Mouse (Mus musculus): ENCODE results near the gene Elovl4. TPM values are rescaled to one million over a fixed set of nuclear protein-coding genes. Genes with fewer than 3 reads are reported as not detected.

Gene Elovl4
- polyA plus RNA-seq (2016; fragmentation: Nextera tagmentation; extraction: Ambion mirVana) = 22.2 and 22.9 TPM in 2 replicates

GRCm38 (mm10) chr9:83805977-83806815, at the start of gene Elovl4:
Gene Elovl4 (minus strand): TSS chr9:83806277.
- peaks cover 26% of the 10 kb centered on the region for H3K4me1 ChIP-seq
- 2% methylated on average over 71 of the region's 71 CpGs for WGBS
- H3K27ac ChIP-seq (replicated peaks) = peak within 1 kb of the TSS; percentile 81

GRCm38 (mm10) chr9:83852464-83852863, 46.4 kb upstream of the Elovl4 start:
- H3K4me1 ChIP-seq = no peaks in the 10 kb centered on the region
- 91% methylated on average over 3 of the region's 3 CpGs for WGBS
- H3K9me3 ChIP-seq = no peaks in the 10 kb centered on the region
- no peaks in the 10 kb centered on the region for H3K27me3 ChIP-seq (replicated peaks; ENCODE audit: low read depth, poor library complexity, severe bottlenecking)
- H3K4me3 ChIP-seq = no peak overlapping the region
- no peak overlapping the region for H3K27ac ChIP-seq (replicated peaks)
- H3K36me3 ChIP-seq (replicated peaks) = peaks cover 91% of the 10 kb centered on the region
- DNase-seq (ENCODE audit: low spot score) = no peak

More at GRCm38 (mm10) chr9:83805977-83806815, at the start of gene Elovl4:
- peaks cover 33% of the 10 kb centered on the region for H3K27me3 ChIP-seq (replicated peaks; ENCODE audit: low read depth, poor library complexity, severe bottlenecking)
- H3K36me3 ChIP-seq (replicated peaks) = no peaks in the 10 kb centered on the region
- no peaks in the 10 kb centered on the region for H3K9me3 ChIP-seq
- peak within 1 kb of the TSS; percentile 81 for H3K4me3 ChIP-seq
- DNase-seq (ENCODE audit: low spot score) = peak; percentile 84

- DNase-seq (ENCODE audit: low spot score) = no peak
- Histone ChIP-seq H3K36me3 (replicated peaks) (peaks cover 20% of the 10 kb centered on the region), H3K4me3 (peak overlapping the region; percentile 79), H3K4me1 (peaks cover 17% of the 10 kb centered on the region), H3K27ac (replicated peaks) (peak overlapping the region; percentile 95), H3K9me3 (no peaks in the 10 kb centered on the region), H3K27me3 (replicated peaks; ENCODE audit: low read depth, poor library complexity, severe bottlenecking) (no peaks in the 10 kb centered on the region)
- 2% methylated on average over 27 of the region's 27 CpGs for WGBS
Measured at GRCm38 (mm10) chr9:83834748-83835313, 28.8 kb upstream of the Elovl4 start.

DNA sequence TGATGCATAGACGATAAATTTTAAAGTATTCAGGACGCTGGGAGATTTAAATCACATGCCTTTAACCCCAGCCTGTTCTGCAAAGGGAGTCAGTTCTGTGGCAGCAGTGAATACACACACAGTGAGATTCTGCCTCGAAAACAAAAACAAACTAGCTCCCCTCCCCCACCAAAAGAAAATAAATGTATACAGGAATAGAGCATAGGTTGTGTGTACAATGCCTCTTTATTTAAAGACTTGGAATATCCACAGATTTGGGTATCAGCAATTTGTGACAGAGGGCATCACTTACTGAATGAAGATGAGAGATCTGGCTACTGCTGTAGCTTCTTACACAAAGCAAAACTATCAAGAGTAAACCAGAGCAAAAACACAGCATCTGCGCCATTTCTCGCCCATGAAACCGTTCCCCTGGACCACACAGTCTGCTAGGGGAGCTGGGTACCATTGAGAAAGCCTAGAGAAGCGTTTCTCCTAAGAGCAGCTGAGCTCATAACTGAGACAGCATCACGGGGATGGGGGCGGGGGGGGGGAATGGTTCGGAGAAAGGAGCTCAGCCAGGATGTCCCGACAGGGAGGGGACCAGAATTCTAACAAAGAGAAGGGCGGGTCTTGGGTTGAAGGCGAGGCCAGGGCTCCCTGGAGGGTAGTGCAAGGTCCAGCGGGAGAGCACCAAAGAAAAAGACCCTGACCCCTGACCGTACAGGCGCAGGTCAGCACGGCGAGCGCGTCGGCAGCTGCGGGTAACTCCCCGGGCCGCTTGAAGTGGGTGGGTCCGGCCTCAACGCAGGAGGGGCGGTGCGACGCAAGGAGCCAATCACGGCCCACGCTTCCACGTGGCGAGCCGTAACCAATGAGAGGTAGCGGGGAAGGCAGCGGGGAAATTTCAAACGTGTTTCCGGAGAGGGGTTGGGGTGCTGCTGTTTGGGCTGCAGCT, 28.0 kb upstream of the Elovl4 start, which contains the start of gene Ttk:
Gene Ttk (plus strand): TSS at position 879 of the 937 bp plus-strand sequence.
- H3K27me3 ChIP-seq (replicated peaks; ENCODE audit: low read depth, poor library complexity, severe bottlenecking) = no peaks in the 10 kb centered on the region
- H3K36me3 ChIP-seq (replicated peaks) = peaks cover 15% of the 10 kb centered on the region
- peak; percentile 96 for DNase-seq (ENCODE audit: low spot score)
- H3K4me1 ChIP-seq = peaks cover 17% of the 10 kb centered on the region
- H3K4me3 ChIP-seq = peak within 1 kb of the TSS; percentile 79
- peak within 1 kb of the TSS; percentile 95 for H3K27ac ChIP-seq (replicated peaks)
- no peaks in the 10 kb centered on the region for H3K9me3 ChIP-seq
- WGBS = under 1% methylated on average over 38 of the region's 38 CpGs

DNA sequence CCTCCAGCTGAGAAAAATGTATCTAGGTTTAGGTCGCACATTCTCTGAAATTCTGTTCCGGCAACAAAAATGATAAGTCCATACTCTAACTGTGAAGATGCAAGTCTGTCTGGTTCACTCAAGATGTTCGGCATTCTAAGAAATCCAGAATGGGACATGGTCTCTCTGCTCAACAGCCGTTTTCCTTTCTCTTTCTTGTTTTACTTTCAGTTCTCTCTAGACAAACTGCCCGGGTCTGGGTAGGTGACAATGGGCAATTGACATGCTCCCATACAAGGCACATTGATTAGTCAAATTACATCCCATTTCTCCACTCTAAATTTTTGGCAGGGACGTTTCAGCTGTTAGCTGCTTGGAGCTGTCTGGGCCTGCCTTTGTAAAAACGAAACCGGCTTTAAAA, 25.1 kb upstream of the Elovl4 start:
- Histone ChIP-seq H3K36me3 (replicated peaks) (peaks cover 1% of the 10 kb centered on the region), H3K4me3 (no peak overlapping the region), H3K27ac (replicated peaks) (no peak overlapping the region), H3K27me3 (replicated peaks; ENCODE audit: low read depth, poor library complexity, severe bottlenecking) (no peaks in the 10 kb centered on the region), H3K4me1 (peaks cover 17% of the 10 kb centered on the region), H3K9me3 (no peaks in the 10 kb centered on the region)
- 77% methylated on average over 8 of the region's 8 CpGs for WGBS
- DNase-seq (ENCODE audit: low spot score) = no peak

DNA sequence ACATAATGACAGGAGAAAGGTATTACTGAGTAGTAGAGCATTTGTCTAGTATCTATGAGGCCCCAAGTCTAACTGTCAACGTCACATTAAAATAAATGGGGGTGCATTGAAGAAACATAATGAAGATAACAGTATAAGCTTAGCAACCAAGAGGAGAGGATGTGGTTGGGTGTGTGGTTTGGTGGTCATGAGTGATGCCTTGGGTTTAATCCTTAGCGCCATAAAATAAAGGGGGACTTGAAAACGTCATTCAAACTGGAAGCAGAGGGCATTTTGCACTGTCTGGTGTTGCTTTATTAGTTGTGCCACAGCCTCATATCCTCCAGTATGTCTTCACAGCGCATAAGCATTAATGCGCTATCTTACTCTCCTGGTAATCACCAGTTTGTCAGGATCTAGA, 23.8 kb upstream of the Elovl4 start:
- no peaks in the 10 kb centered on the region for H3K27me3 ChIP-seq (replicated peaks; ENCODE audit: low read depth, poor library complexity, severe bottlenecking)
- H3K4me3 ChIP-seq = no peak overlapping the region
- no peaks in the 10 kb centered on the region for H3K9me3 ChIP-seq
- peaks cover 9% of the 10 kb centered on the region for H3K4me1 ChIP-seq
- 87% methylated on average over 5 of the region's 5 CpGs for WGBS
- no peaks in the 10 kb centered on the region for H3K36me3 ChIP-seq (replicated peaks)
- H3K27ac ChIP-seq (replicated peaks) = no peak overlapping the region
- no peak for DNase-seq (ENCODE audit: low spot score)

DNA sequence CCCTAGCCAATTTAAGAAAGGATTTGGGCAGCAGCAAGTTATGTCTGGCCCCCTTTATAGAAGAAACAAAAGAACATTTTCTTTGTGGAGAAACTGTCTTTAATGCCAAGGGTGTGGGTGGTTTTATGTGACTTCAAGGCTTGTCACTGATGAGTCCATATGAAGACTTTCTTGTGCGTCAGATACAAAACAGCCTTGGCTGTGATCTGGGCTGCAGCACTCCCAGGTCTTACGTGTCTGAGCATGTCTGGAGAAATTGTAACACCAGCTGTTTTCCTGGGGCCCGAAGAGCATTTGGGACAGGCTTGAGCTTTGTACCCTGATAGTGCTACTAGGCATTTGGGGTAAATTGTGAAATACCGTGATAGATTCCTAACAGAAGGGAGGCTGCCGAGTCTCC, 16.8 kb upstream of the Elovl4 start:
- Histone ChIP-seq H3K9me3 (no peaks in the 10 kb centered on the region), H3K36me3 (replicated peaks) (no peaks in the 10 kb centered on the region), H3K4me1 (no peaks in the 10 kb centered on the region), H3K27me3 (replicated peaks; ENCODE audit: low read depth, poor library complexity, severe bottlenecking) (no peaks in the 10 kb centered on the region), H3K4me3 (no peak overlapping the region), H3K27ac (replicated peaks) (no peak overlapping the region)
- DNase-seq (ENCODE audit: low spot score) = no peak
- 69% methylated on average over 5 of the region's 5 CpGs for WGBS

GRCm38 (mm10) chr9:83820976-83821375, 14.9 kb upstream of the Elovl4 start:
- no peak overlapping the region for H3K4me3 ChIP-seq
- H3K27ac ChIP-seq (replicated peaks) = no peak overlapping the region
- H3K27me3 ChIP-seq (replicated peaks; ENCODE audit: low read depth, poor library complexity, severe bottlenecking) = no peaks in the 10 kb centered on the region
- 89% methylated on average over 2 of the region's 2 CpGs for WGBS
- H3K9me3 ChIP-seq = no peaks in the 10 kb centered on the region
- H3K36me3 ChIP-seq (replicated peaks) = no peaks in the 10 kb centered on the region
- no peak for DNase-seq (ENCODE audit: low spot score)
- H3K4me1 ChIP-seq = no peaks in the 10 kb centered on the region

- no peak overlapping the region for H3K27ac ChIP-seq (replicated peaks)
- no peaks in the 10 kb centered on the region for H3K36me3 ChIP-seq (replicated peaks)
- H3K9me3 ChIP-seq = no peaks in the 10 kb centered on the region
- no peak for DNase-seq (ENCODE audit: low spot score)
- 85% methylated on average over 7 of the region's 7 CpGs for WGBS
- no peak overlapping the region for H3K4me3 ChIP-seq
- H3K27me3 ChIP-seq (replicated peaks; ENCODE audit: low read depth, poor library complexity, severe bottlenecking) = no peaks in the 10 kb centered on the region
- H3K4me1 ChIP-seq = no peaks in the 10 kb centered on the region
Measured at GRCm38 (mm10) chr9:83819188-83819587, 13.1 kb upstream of the Elovl4 start.

DNA sequence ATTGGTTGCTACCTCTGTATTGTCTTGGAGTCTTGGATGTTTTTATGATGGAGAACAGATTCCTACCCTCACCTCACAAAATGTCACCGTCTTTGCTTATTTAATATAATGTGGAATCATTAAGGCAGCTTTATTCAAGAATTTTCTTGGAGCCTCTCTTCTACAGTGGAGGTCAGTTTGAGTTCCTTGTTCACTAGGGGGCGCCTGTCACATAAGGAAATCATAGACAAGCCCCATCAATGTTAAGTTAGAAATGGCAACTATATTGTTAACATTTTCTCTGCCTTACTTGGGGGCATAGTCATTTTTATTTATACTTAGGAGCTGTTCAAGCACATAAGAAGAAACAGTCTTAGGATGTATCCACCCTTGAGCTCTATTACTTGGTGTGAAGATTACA, 1.5 kb upstream of the Elovl4 start:
- 8% methylated on average over 2 of the region's 2 CpGs for WGBS
- Histone ChIP-seq H3K4me3 (no peak overlapping the region), H3K27me3 (replicated peaks; ENCODE audit: low read depth, poor library complexity, severe bottlenecking) (peaks cover 33% of the 10 kb centered on the region), H3K27ac (replicated peaks) (no peak overlapping the region), H3K4me1 (peaks cover 26% of the 10 kb centered on the region), H3K36me3 (replicated peaks) (no peaks in the 10 kb centered on the region), H3K9me3 (no peaks in the 10 kb centered on the region)
- peak; percentile 29 for DNase-seq (ENCODE audit: low spot score)

- under 1% methylated on average over 37 of the region's 37 CpGs for WGBS
- DNase-seq (ENCODE audit: low spot score) = peak; percentile 75
- H3K27me3 ChIP-seq (replicated peaks; ENCODE audit: low read depth, poor library complexity, severe bottlenecking) = peaks cover 33% of the 10 kb centered on the region
- H3K36me3 ChIP-seq (replicated peaks) = no peaks in the 10 kb centered on the region
- H3K4me3 ChIP-seq = peak overlapping the region; percentile 81
- H3K27ac ChIP-seq (replicated peaks) = peak overlapping the region; percentile 81
- H3K4me1 ChIP-seq = peaks cover 26% of the 10 kb centered on the region
- no peaks in the 10 kb centered on the region for H3K9me3 ChIP-seq
Measured at GRCm38 (mm10) chr9:83805164-83805976, 707 bp downstream of the Elovl4 start.

Measured in embryonic facial prominence, embryonic 10.5 days (tissue).